8 mouse cellular contexts compared by ENCODE assay signal in genomic region chr10:68104881-68105781, GRCm38 (mm10).
DNase-seq lines count a peak whose midpoint lies in the region; ATAC-seq lines count a peak whose summit lies in the region.

No protein-coding gene starts in this region.

- DNase-seq in heart, adult 11 months = peak; percentile 92
- DNase-seq in heart, adult 9 months (ENCODE audit: low spot score in 2 of 2) = no peak
- DNase-seq in cerebellum, adult 18-20 months = no peak
- DNase-seq in cerebellum, postnatal 36 days = no peak

- H3K27me3 ChIP-seq in liver, embryonic 15.5 days = no peaks in the 10 kb centered on the region
- H3K27me3 ChIP-seq in stomach, embryonic 15.5 days (replicated peaks) = no peaks in the 10 kb centered on the region

- H3K9ac ChIP-seq in liver, embryonic 15.5 days = no peak overlapping the region
- no peak overlapping the region for H3K9ac ChIP-seq in stomach, embryonic 15.5 days

- H3K4me3 ChIP-seq in liver, embryonic 15.5 days (replicated peaks) = no peak overlapping the region
- no peak overlapping the region for H3K4me3 ChIP-seq in stomach, embryonic 15.5 days (replicated peaks)

- peak; percentile 88 for ATAC-seq in CD4-positive, CD25-positive, alpha-beta regulatory T cell, adult 4 months
- ATAC-seq in granulocyte monocyte progenitor cell, adult 5-6 weeks (replicated peaks; ENCODE audit: poor library complexity, severe bottlenecking) = peak; percentile 68
- ATAC-seq in liver, embryonic 15.5 days (ENCODE audit: insufficient read depth) = no peak
- peak; percentile 32; the same call in 1 of the 2 replicates for ATAC-seq in stomach, embryonic 15.5 days (ENCODE audit: insufficient read depth, low FRiP score, low read depth)

- peak overlapping the region; percentile 51 for H3K27ac ChIP-seq in liver, embryonic 15.5 days (replicated peaks)
- H3K27ac ChIP-seq in stomach, embryonic 15.5 days = peak overlapping the region; percentile 83

- H3K4me2 ChIP-seq in liver, embryonic 15.5 days = peak overlapping the region; percentile 6; the same call in 1 of the 2 replicates
- no peak overlapping the region for H3K4me2 ChIP-seq in stomach, embryonic 15.5 days

- no peaks in the 10 kb centered on the region for H3K9me3 ChIP-seq in liver, embryonic 15.5 days (replicated peaks)
- no peaks in the 10 kb centered on the region for H3K9me3 ChIP-seq in stomach, embryonic 15.5 days

- 38% methylated on average over 14 of the region's 14 CpGs for WGBS in liver, embryonic 15.5 days (ENCODE audit: insufficient replicate concordance)
- WGBS in stomach, embryonic 15.5 days = 37% methylated on average over 14 of the region's 14 CpGs

- 0 out of 2 replicates have a peak, but pooled peaks cover 19% of the 10 kb centered on the region for H3K36me3 ChIP-seq in liver, embryonic 15.5 days (replicated peaks)
- H3K36me3 ChIP-seq in stomach, embryonic 15.5 days = peaks cover 14% of the 10 kb centered on the region; the same call in 1 of the 2 replicates

- H3K4me1 ChIP-seq in liver, embryonic 15.5 days (replicated peaks) = peaks cover 12% of the 10 kb centered on the region; the same call in 1 of the 2 replicates
- H3K4me1 ChIP-seq in stomach, embryonic 15.5 days = peaks cover 23% of the 10 kb centered on the region
